Mouse (Mus musculus) skeletal muscle tissue, adult 2 months (tissue): ENCODE data around the gene Aco2.

Source experiments
- DNase-seq: peaks from one replicate; pipeline ENCODE4 v3.0.0-alpha.2; 2012; ENCODE audit warnings: low read depth, low spot score

Gene Aco2

DNA sequence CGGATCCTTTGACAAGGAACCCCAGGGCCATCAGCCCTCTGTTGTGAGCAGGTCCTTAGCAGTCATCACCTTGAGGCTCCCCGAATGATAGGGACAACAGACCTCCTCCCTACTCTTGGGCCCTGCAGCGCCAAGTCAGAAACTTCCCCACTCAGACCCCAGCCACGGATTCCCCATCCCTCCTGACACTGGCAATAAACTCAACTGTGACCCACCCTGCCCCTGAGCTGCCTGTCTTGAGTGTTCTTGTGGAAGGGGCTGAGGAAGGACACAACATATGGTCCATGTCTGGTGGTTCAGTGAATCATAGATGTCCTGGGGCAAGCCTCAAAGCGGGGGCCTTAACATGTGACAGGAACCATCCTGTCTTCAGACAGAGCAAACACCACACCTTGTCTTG lies 78.6 kb downstream of the Aco2 start:
- DNase-seq, result no peak

DNA sequence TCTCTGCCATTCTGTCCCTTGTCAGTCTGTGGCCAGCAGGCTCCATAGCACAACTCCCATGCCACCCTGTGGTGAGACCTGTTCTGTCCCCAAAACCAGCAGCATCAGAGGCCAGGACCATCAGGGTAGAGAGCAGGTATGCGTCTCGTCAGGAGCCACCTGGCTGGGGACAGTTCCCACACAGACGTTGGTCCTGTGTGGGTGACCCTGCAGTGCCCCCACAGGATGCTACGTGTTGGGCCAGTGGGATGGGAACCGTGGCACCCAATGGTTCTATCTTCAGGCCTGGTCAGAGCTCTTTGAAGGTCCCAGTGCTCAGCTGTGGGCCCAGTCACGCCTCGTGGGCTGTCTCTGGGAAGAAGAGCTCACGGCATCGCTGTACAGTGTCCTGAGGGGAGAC lies 79.0 kb downstream of the Aco2 start:
- no peak for DNase-seq

GRCm38 (mm10) chr15:81952310-81952709 lies 80.2 kb downstream of the Aco2 start:
- no peak for DNase-seq

DNA sequence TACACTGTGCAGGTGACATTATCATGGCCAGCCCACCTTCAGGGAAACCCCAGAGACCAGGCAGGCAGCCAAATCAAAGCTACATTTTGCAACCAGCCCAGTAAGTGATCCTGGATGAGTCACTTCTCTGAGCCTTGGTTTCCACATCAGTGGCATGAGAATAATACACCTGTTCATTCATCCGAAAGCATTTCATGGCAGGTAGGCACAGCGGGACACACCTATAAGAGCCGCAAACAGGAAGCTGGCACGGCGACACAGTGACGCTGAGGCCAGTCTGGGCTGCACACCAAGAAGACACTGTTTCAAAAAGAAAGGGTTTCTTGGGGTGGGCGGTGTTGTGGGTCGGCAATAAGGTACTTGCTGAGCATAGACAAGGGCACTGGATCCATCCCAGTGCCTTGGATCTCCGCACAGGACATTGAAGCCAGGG lies 82.1 kb downstream of the Aco2 start:
- DNase-seq, result no peak

- DNase-seq, result no peak
Measured at GRCm38 (mm10) chr15:81954716-81955115, 82.6 kb downstream of the Aco2 start.

DNA sequence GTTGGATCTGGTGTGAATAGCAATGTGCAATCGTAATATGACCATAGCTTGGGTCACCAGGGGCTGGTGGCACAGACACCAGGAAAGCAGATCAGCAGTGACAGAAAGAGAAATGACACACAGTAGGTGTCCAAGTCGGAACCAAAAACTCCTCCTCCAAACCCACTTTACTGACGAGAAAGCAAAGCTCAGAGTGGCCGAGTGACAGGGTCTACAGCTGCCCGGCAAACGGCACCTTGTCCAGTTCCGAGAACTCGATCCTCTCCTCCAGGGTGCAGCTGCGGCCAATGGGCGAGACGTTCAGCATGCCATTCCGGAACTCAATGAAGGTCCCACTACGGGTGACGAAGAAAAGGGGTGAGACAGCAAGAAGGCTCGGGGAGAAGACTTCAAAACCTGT lies 83.3 kb downstream of the Aco2 start:
- DNase-seq, result no peak

DNA sequence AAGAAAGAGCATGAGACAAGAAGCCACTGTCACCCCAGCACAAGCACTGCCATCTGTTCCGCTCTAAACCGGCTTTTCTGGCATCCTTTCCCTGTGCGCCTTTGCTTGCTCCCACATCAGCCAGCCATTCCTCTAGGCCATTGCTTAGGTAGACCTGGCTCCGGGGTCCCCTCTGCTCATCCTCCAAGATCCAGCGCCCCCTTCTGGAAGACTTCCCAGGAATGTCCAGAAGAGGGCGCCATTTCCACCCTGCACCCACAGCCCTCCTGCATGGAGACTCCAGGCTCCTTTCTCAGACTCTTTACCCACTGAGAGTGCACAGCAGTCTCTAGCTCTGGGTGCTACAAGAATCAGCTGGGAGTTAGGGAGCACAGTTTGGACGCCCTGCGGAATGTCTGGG lies 84.3 kb downstream of the Aco2 start:
- no peak for DNase-seq

GRCm38 (mm10) chr15:81957598-81957997 lies 85.5 kb downstream of the Aco2 start:
- DNase-seq, result no peak

DNA sequence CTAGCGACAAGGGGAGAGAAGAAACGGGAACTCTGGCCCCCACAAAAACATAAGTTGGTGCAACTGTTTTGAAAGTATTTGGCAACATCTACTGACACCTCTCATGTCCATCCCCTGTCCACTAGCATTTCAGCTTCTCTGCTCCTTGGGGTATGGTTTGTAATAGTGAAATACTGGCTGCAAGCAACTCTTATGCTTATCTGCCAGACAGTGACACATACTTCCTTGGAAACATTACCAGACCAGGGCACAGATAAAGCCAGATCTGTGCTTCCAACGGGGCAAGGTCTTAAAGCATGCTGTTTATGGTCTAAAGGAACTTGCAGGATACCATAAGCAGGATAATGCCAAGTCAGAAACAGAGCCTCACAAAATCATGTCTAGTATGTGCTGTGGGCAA lies 86.8 kb downstream of the Aco2 start:
- DNase-seq, result no peak

DNA sequence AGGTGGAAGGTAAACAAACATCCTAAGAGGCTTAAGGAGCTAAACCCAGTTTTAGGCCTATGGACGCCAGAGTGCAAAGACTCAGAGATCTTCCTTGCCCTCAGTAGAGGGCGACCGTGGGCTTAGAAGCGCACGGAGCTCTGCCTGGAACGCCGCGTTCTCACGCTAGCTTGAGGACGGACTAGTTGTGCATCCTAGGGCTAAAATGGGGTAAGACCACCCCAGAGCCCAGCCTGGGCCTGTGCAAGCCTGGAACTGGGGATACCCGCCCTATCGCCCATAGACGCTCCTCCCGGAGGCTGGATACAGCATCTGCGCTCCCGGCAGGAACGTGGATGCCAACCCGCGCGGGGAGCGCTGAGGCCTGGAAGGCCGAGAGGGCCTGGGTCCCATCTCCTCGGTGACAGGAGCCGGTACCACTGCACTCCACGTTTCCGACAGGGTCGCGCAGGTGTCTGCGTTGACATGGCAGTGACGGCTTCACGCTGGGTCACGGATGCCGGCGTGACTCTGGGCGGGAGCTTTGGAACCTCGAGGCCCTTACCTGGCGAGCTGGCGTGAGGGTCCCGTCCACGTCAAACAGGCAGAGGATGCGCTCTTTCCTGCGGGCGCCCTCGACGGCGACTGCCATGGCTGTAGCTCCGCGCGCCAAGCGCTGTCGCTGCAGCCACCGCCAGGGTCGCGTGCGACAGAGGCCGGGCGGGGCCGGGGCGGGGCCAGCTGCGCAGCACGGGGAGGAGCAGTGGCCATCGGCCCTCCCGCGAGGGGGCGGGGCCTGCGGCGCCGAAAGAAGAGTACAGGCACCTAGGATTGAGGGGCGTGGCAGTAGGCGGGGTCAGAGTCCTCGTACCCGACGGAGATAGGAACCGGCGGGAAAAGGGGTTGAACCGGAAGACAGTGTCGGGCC lies 88.3 kb downstream of the Aco2 start, which contains the start of gene Pmm1:
Gene Pmm1 (minus strand): TSS at position 760 of the 907 bp plus-strand sequence.
- DNase-seq, result peak; percentile 96

GRCm38 (mm10) chr15:81961078-81961451 lies 89.0 kb downstream of the Aco2 start:
- no peak for DNase-seq

DNA sequence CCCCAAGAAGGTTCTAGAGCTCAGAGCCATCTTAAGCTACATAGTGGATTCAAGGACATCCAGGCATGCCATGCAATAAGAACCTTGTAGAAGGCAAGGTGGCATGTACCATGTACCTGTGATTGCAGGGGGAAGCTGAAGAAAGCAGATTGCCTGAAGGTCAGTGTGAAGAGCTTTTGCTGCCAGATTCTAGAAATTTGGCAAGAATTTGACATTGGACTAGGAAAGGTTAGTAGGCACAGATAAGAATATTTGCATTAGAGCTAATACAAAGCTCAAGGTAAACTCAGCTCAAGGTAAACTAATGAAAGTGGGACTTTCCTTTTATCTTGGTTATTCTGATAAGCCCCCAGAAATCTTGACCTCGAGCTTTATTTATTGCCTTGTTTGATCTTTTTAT lies 92.2 kb downstream of the Aco2 start:
- no peak for DNase-seq
